ENCODE assay signal across 8 mouse cellular contexts in the genomic region with DNA sequence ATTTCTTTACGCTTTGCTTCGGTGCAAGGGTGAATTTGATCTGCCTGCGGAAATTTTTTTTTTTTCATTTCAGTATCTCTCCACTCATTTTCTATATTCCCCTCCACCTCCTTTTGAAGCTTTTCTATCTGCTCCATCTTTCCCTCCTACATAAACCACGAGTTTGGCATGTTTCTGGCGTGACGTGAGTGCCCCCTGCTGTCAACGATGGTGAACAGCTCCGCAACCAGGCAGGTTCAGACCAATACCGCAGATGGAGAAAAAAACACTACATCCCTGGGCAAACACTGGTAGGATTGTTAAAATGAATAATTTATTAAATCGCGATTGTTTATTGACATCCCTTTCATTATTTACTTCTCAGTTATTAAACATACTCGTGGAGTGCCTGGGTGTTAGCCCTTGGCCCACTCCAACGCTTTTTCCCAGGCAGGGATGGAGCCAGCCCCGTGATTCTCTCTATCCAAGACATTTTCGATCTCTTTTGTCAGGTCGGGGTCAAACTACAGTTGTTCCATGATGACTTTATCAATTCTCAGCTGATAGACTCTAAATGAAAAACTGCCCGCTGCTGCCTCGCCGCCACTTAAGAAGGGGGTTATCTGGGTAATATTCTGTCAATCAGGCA. TPM values are rescaled to one million over a fixed set of nuclear protein-coding genes. Genes with fewer than 3 reads are reported as not detected.
DNase-seq lines count a peak whose midpoint lies in the region; ATAC-seq and TF ChIP-seq lines count a peak whose summit lies in the region.

No protein-coding gene starts in this region.

- H3K79me3 ChIP-seq in C2C12 (ENCODE audit: low read depth): no peaks in the 10 kb centered on the region

- no peak overlapping the region for H3ac ChIP-seq in C2C12 (ENCODE audit: control insufficient read depth, insufficient read length, low read depth)

- WGBS in embryonic facial prominence, embryonic 10.5 days: 33% methylated on average over 19 of the region's 19 CpGs
- 29% methylated on average over 19 of the region's 19 CpGs for WGBS in liver, embryonic 14.5 days (ENCODE audit: insufficient replicate concordance)
- WGBS in neural tube, embryonic 14.5 days: 29% methylated on average over 19 of the region's 19 CpGs

- no peaks in the 10 kb centered on the region for H3K4me1 ChIP-seq in embryonic facial prominence, embryonic 10.5 days
- peaks cover 0 to 4% of the 10 kb centered on the region in 2 experiments; a peak in 1 of 4 replicates for H3K4me1 ChIP-seq in liver, embryonic 14.5 days (replicated peaks; ENCODE audit: control insufficient read depth in 2 of 2, insufficient read depth in 2 of 2, low read length in 1 of 2)
- no peaks in the 10 kb centered on the region for H3K4me1 ChIP-seq in neural tube, embryonic 14.5 days (ENCODE audit: control insufficient read depth, insufficient read depth, low read length)

- TF ChIP-seq CTCF in C2C12 (IDR thresholded peaks at IDR 0.05; ENCODE audit: control insufficient read depth, insufficient read depth, insufficient read length): peak; percentile 76
- peak; percentile 94 for TF ChIP-seq CTCF in liver, embryonic 14.5 days (IDR thresholded peaks at IDR 0.05; ENCODE audit: low read depth)

- H3K4me3 ChIP-seq in C2C12 (ENCODE audit: insufficient read depth, poor library complexity, severe bottlenecking): no peak overlapping the region
- H3K4me3 ChIP-seq in embryonic facial prominence, embryonic 10.5 days: no peak overlapping the region
- no peak overlapping the region for H3K4me3 ChIP-seq in liver, embryonic 14.5 days (ENCODE audit: insufficient read depth in 1 of 2, low read depth in 2 of 2, low read length in 2 of 2)
- no peak overlapping the region for H3K4me3 ChIP-seq in neural tube, embryonic 14.5 days (ENCODE audit: low read depth, low read length)

- H3K4me2 ChIP-seq in liver, embryonic 14.5 days (ENCODE audit: low read depth): no peak overlapping the region
- no peak overlapping the region for H3K4me2 ChIP-seq in neural tube, embryonic 14.5 days (ENCODE audit: low read depth, low read length)

- peak; percentile 85 for DNase-seq in adrenal gland, postnatal 25 days
- peak; percentile 83 for DNase-seq in embryonic facial prominence, embryonic 10.5 days (ENCODE audit: low spot score)
- DNase-seq in heart, adult 9 months (ENCODE audit: low spot score in 2 of 2): peak; percentile 30 to 71
- DNase-seq in kidney, postnatal 10 days: peak; percentile 84
- DNase-seq in liver, embryonic 14.5 days (ENCODE audit: low read depth in 3 of 3, low spot score in 3 of 3): peak; percentile 35 to 50 (median 40)
- DNase-seq in telencephalon, adult 2 months (ENCODE audit: low read depth, low spot score): peak; percentile 40

- H3K9ac ChIP-seq in liver, embryonic 14.5 days (replicated peaks): no peak overlapping the region
- H3K9ac ChIP-seq in neural tube, embryonic 14.5 days (replicated peaks; ENCODE audit: low read depth, low read length): no peak overlapping the region

- H3K9me3 ChIP-seq in embryonic facial prominence, embryonic 10.5 days: no peaks in the 10 kb centered on the region
- no peaks in the 10 kb centered on the region for H3K9me3 ChIP-seq in liver, embryonic 14.5 days (ENCODE audit: control insufficient read depth, low read length)
- no peaks in the 10 kb centered on the region for H3K9me3 ChIP-seq in neural tube, embryonic 14.5 days (ENCODE audit: control insufficient read depth, low read length)

- no peak for TF ChIP-seq EP300 in liver, embryonic 14.5 days (IDR thresholded peaks at IDR 0.05; ENCODE audit: low read depth)

- H3K27me3 ChIP-seq in C2C12 (ENCODE audit: control insufficient read depth, insufficient read depth, insufficient read length): no peaks in the 10 kb centered on the region
- no peaks in the 10 kb centered on the region for H3K27me3 ChIP-seq in embryonic facial prominence, embryonic 10.5 days (replicated peaks; ENCODE audit: low read depth, poor library complexity, severe bottlenecking)
- no peaks in the 10 kb centered on the region for H3K27me3 ChIP-seq in liver, embryonic 14.5 days (ENCODE audit: control insufficient read depth, insufficient read depth, low read length)
- H3K27me3 ChIP-seq in neural tube, embryonic 14.5 days (ENCODE audit: control insufficient read depth, insufficient read depth, low read length): no peaks in the 10 kb centered on the region

- H3K36me3 ChIP-seq in C2C12 (ENCODE audit: control insufficient read depth, insufficient read depth): no peaks in the 10 kb centered on the region
- H3K36me3 ChIP-seq in embryonic facial prominence, embryonic 10.5 days (replicated peaks): no peaks in the 10 kb centered on the region
- H3K36me3 ChIP-seq in liver, embryonic 14.5 days (replicated peaks; ENCODE audit: control insufficient read depth, insufficient read depth, low read depth): no peaks in the 10 kb centered on the region
- H3K36me3 ChIP-seq in neural tube, embryonic 14.5 days (ENCODE audit: control insufficient read depth, insufficient read depth, low read length): no peaks in the 10 kb centered on the region

- ATAC-seq in liver, embryonic 14.5 days (ENCODE audit: insufficient read depth): 0 out of 2 replicates have a peak, but pooled peaks have one; percentile 26
- ATAC-seq in neural tube, embryonic 14.5 days (ENCODE audit: low read depth): peak; percentile 81

- no peak overlapping the region for H3K27ac ChIP-seq in embryonic facial prominence, embryonic 10.5 days (replicated peaks)
- H3K27ac ChIP-seq in liver, embryonic 14.5 days: no peak overlapping the region
- no peak overlapping the region for H3K27ac ChIP-seq in neural tube, embryonic 14.5 days (ENCODE audit: low read depth, low read length)

- H3K79me2 ChIP-seq in C2C12 (ENCODE audit: control insufficient read depth, insufficient read depth): no peaks in the 10 kb centered on the region

TF ChIP-seq in C2C12, 6 proteins besides CTCF, POLR2A, EP300 and RAD21:
- TF ChIP-seq MAX (IDR thresholded peaks at IDR 0.05) (no peak), MYOG (IDR thresholded peaks at IDR 0.05; ENCODE audit: control insufficient read depth, extremely low read depth, insufficient read length) (no peak), MYOD1 (IDR thresholded peaks at IDR 0.05; ENCODE audit: control insufficient read depth, insufficient read length, low read depth) (no peak), CEBPB (IDR thresholded peaks at IDR 0.05; ENCODE audit: low read depth) (no peak), FOSL1 (IDR thresholded peaks at IDR 0.05; ENCODE audit: insufficient read depth, low read length, poor library complexity, severe bottlenecking) (no peak), USF1 (IDR thresholded peaks at IDR 0.05; ENCODE audit: low read depth) (no peak)

RNA-seq across cellular contexts. Expression of a gene that starts 53.9 kb away (rescaled TPM):
- polyA plus RNA-seq in C2C12 (2012; fragmentation: generic; extraction: Trizol): 10.8 TPM
- 10.7 and 27.8 TPM in 2 replicates for total RNA-seq in adrenal gland, postnatal 25 days (2021)
- polyA plus RNA-seq in embryonic facial prominence, embryonic 10.5 days (2016; fragmentation: Nextera tagmentation; extraction: Ambion mirVana): 9.6 and 10.1 TPM in 2 replicates
- 24.4 and 25.5 TPM in 2 replicates for polyA plus RNA-seq in liver, embryonic 14.5 days (2012; rRNA removed)
- polyA plus RNA-seq in liver, embryonic 14.5 days (2014; fragmentation: Nextera tagmentation; extraction: Ambion mirVana): 19.0 and 20.8 TPM in 2 replicates
- polyA plus RNA-seq in neural tube, embryonic 14.5 days (2014; fragmentation: Nextera tagmentation; extraction: Ambion mirVana): 36.6 and 42.4 TPM in 2 replicates
